Mouse (Mus musculus) CH12.LX (cell line): Measurements from ENCODE around the gene Cyp17a1. TPM values are rescaled to one million over a fixed set of nuclear protein-coding genes. Genes with fewer than 3 reads are reported as not detected.

Experiments used
- DNase-seq: peaks from one replicate; pipeline ENCODE4 v3.0.0-alpha.2; 2013; ENCODE audit errors: extremely low read depth
- H3K27ac ChIP-seq: 2 replicates; pipeline ENCODE4 v1.5.1; 2012; ENCODE audit warnings: low read depth, mild to moderate bottlenecking, control low read depth, moderate library complexity; ENCODE audit not compliant: insufficient read depth
- H3K27me3 ChIP-seq: replicated peaks from 2 replicates; pipeline ENCODE3; 2012; ENCODE audit warnings: inconsistent platforms
- H3K36me3 ChIP-seq, 2 experiments: replicated peaks in 1 of 2; 2 replicates each; pipeline versions ENCODE3 to v1.6.1; 2012; ENCODE audit warnings: inconsistent platforms in 1 of 2, low read length in 1 of 2, mild to moderate bottlenecking in 1 of 2, mixed read lengths in 1 of 2, moderate library complexity in 1 of 2; ENCODE audit not compliant: control insufficient read depth in 1 of 2, insufficient read depth in 1 of 2
- H3K4me1 ChIP-seq, 2 experiments: 2 replicates each; pipeline ENCODE4 v1.6.1; 2012; ENCODE audit warnings: inconsistent platforms in 1 of 2, moderate library complexity in 1 of 2; ENCODE audit not compliant: insufficient read depth in 2 of 2, control insufficient read depth in 1 of 2
- H3K4me2 ChIP-seq: 2 replicates; pipeline ENCODE4 v1.6.1; 2012; ENCODE audit warnings: low read depth, mild to moderate bottlenecking, control low read depth; ENCODE audit not compliant: poor library complexity, insufficient read depth, severe bottlenecking
- H3K4me3 ChIP-seq, 3 experiments: fragments of 150-350 bp in 1 of 3; sonication (generic) in 1 of 3; replicated peaks in 1 of 3; 2 replicates each; pipeline versions ENCODE3 to v1.5.1; 2011 to 2012; ENCODE audit warnings: low read depth in 2 of 3, low read length in 2 of 3, mild to moderate bottlenecking in 2 of 3, moderate library complexity in 2 of 3, control low read depth in 1 of 3, improper control_type of control experiment in 1 of 3, inconsistent platforms in 1 of 3, mixed read lengths in 1 of 3; ENCODE audit not compliant: poor library complexity in 1 of 3
- H3K79me2 ChIP-seq: replicated peaks from 2 replicates; pipeline ENCODE4 v1.6.1; 2012; ENCODE audit warnings: mild to moderate bottlenecking, moderate library complexity; ENCODE audit not compliant: control insufficient read depth, poor library complexity, insufficient read depth, severe bottlenecking; ENCODE audit errors: extremely low read depth
- H3K9ac ChIP-seq: 2 replicates; pipeline ENCODE4 v1.6.1; 2012; ENCODE audit warnings: low read depth, mild to moderate bottlenecking, control low read depth, moderate library complexity; ENCODE audit not compliant: insufficient read depth
- H3K9me3 ChIP-seq: replicated peaks from 2 replicates; pipeline ENCODE3; 2012; ENCODE audit warnings: low read length, inconsistent platforms, mixed read lengths
- CHD1 ChIP-seq: IDR thresholded peaks from 2 replicates; pipeline ENCODE4 v1.6.1; 2012; ENCODE audit warnings: low read depth, low read length, improper control_type of control experiment, inconsistent platforms
- CTCF ChIP-seq, 2 experiments: IDR thresholded peaks in 1 of 2; conservative IDR thresholded peaks in 1 of 2; 2 replicates each; pipeline ENCODE4 v1.5.1; 2011 to 2012; ENCODE audit warnings: low read depth in 2 of 2, low read length in 2 of 2, improper control_type of control experiment in 1 of 2, inconsistent platforms in 1 of 2, mild to moderate bottlenecking in 1 of 2, moderate library complexity in 1 of 2
- ELF1 ChIP-seq: IDR thresholded peaks from 2 replicates; pipeline ENCODE4 v1.6.1; 2014; ENCODE audit warnings: low read depth, mild to moderate bottlenecking, inconsistent platforms, low read length, improper control_type of control experiment
- EP300 ChIP-seq: IDR thresholded peaks from 2 replicates; pipeline ENCODE4 v1.6.1; 2011; ENCODE audit warnings: low read length, improper control_type of control experiment
- GABPA ChIP-seq: IDR thresholded peaks from 2 replicates; pipeline ENCODE4 v1.6.1; 2012; ENCODE audit warnings: low read depth, low read length, improper control_type of control experiment, inconsistent platforms; ENCODE audit not compliant: insufficient replicate concordance
- IRF4 ChIP-seq: IDR thresholded peaks from 2 replicates; pipeline ENCODE4 v1.6.1; 2014; ENCODE audit warnings: low read depth, mild to moderate bottlenecking, inconsistent platforms, low read length, improper control_type of control experiment
- JUND ChIP-seq: conservative IDR thresholded peaks from 2 replicates; pipeline ENCODE4 v1.6.1; 2011; ENCODE audit warnings: low read depth, low read length, improper control_type of control experiment
- MAFK ChIP-seq: IDR thresholded peaks from 2 replicates; pipeline ENCODE4 v1.6.1; 2011; ENCODE audit warnings: low read length, improper control_type of control experiment; ENCODE audit not compliant: insufficient replicate concordance
- MAX ChIP-seq: IDR thresholded peaks from 2 replicates; pipeline ENCODE4 v1.6.1; 2011; ENCODE audit warnings: low read length, improper control_type of control experiment
- MEF2A ChIP-seq: IDR thresholded peaks from 2 replicates; pipeline ENCODE4 v1.6.1; 2014; ENCODE audit warnings: low read depth, mild to moderate bottlenecking, inconsistent platforms, low read length, improper control_type of control experiment, borderline replicate concordance
- MYC ChIP-seq: IDR thresholded peaks from 2 replicates; pipeline ENCODE4 v1.6.1; 2011; ENCODE audit warnings: low read depth, mild to moderate bottlenecking, improper control_type of control experiment, low read length
- NRF1 ChIP-seq: IDR thresholded peaks from 2 replicates; pipeline ENCODE4 v1.6.1; 2014; ENCODE audit warnings: low read depth, mild to moderate bottlenecking, inconsistent platforms, low read length, improper control_type of control experiment, moderate library complexity
- PAX5 ChIP-seq: IDR thresholded peaks from 2 replicates; pipeline ENCODE4 v1.6.1; 2012; ENCODE audit warnings: low read length, inconsistent platforms, mixed read lengths
- POLR2A ChIP-seq: IDR thresholded peaks from 2 replicates; pipeline ENCODE4 v1.6.1; 2011; ENCODE audit warnings: low read depth, mild to moderate bottlenecking, improper control_type of control experiment, low read length
- POLR2AphosphoS2 ChIP-seq: IDR thresholded peaks from 2 replicates; pipeline ENCODE4 v1.6.1; 2011; ENCODE audit warnings: low read depth, low read length, improper control_type of control experiment
- RAD21 ChIP-seq: IDR thresholded peaks from 2 replicates; pipeline ENCODE4 v1.6.1; 2011; ENCODE audit warnings: low read depth, mild to moderate bottlenecking, low read length, improper control_type of control experiment, moderate library complexity
- RCOR1 ChIP-seq: conservative IDR thresholded peaks from 2 replicates; pipeline ENCODE4 v1.6.1; 2012; ENCODE audit warnings: low read depth, mild to moderate bottlenecking, inconsistent platforms, low read length, improper control_type of control experiment
- TBP ChIP-seq: conservative IDR thresholded peaks from 2 replicates; pipeline ENCODE4 v1.6.1; 2011; ENCODE audit warnings: low read depth, low read length, improper control_type of control experiment
- UBTF ChIP-seq: IDR thresholded peaks from 2 replicates; pipeline ENCODE4 v1.6.1; 2012; ENCODE audit warnings: low read depth, mild to moderate bottlenecking, inconsistent platforms, low read length, improper control_type of control experiment, moderate library complexity
- USF1 ChIP-seq: IDR thresholded peaks from 2 replicates; pipeline ENCODE4 v1.6.1; 2014; ENCODE audit warnings: low read depth, mild to moderate bottlenecking, inconsistent platforms, low read length, improper control_type of control experiment
- USF2 ChIP-seq: conservative IDR thresholded peaks from 2 replicates; pipeline ENCODE4 v1.6.1; 2011; ENCODE audit warnings: low read depth, low read length, improper control_type of control experiment
- ZC3H11A ChIP-seq: IDR thresholded peaks from 2 replicates; pipeline ENCODE4 v1.6.1; 2012; ENCODE audit warnings: low read depth, mild to moderate bottlenecking, inconsistent platforms, low read length, improper control_type of control experiment
- ZKSCAN1 ChIP-seq: IDR thresholded peaks from 2 replicates; pipeline ENCODE4 v1.6.1; 2012; ENCODE audit warnings: low read depth, inconsistent platforms, low read length, improper control_type of control experiment, borderline replicate concordance
- ZNF384 ChIP-seq: IDR thresholded peaks from 2 replicates; pipeline ENCODE4 v1.6.1; 2012; ENCODE audit warnings: low read depth, low read length, improper control_type of control experiment, inconsistent platforms
- dilution Hi-C: fragments of 300-500 bp; cut with MboI; formaldehyde crosslinking; loops from 2 replicates; pipeline ENCODE4 v1.14.3; 2020; ENCODE audit warnings: low sequenced_read_pairs; ENCODE audit not compliant: extremely low pct_unique_long_range_greater_than_20kb, extremely low pct_ligation_motif_present
- in situ Hi-C: fragments of 300-500 bp; cut with MboI; formaldehyde crosslinking; loops from 3 replicates; pipeline ENCODE4 v1.14.3; 2019; ENCODE audit warnings: low sequenced_read_pairs, low pct_ligation_motif_present, low pct_unique_long_range_greater_than_20kb, mixed read lengths
- polyA plus RNA-seq: library from polyadenylated mRNA; unstranded; fragments of >175 nt; gene quantifications from 2 replicates; pipeline ENCODE4 v1.2.1, GENCODE M21; 2012; ENCODE audit warnings: low read depth; ENCODE audit not compliant: insufficient read length
- total RNA-seq, 2 experiments: library from RNA; depleted of rRNA; stranded (reverse); fragments of 300-350 nt in 1 of 2; fragments of >200 nt in 1 of 2; gene quantifications; 2 replicates each; pipeline ENCODE4 v1.2.3; 2012 to 2014

Gene Cyp17a1
- total and polyA plus RNA-seq, 3 experiments = not detected

DNA sequence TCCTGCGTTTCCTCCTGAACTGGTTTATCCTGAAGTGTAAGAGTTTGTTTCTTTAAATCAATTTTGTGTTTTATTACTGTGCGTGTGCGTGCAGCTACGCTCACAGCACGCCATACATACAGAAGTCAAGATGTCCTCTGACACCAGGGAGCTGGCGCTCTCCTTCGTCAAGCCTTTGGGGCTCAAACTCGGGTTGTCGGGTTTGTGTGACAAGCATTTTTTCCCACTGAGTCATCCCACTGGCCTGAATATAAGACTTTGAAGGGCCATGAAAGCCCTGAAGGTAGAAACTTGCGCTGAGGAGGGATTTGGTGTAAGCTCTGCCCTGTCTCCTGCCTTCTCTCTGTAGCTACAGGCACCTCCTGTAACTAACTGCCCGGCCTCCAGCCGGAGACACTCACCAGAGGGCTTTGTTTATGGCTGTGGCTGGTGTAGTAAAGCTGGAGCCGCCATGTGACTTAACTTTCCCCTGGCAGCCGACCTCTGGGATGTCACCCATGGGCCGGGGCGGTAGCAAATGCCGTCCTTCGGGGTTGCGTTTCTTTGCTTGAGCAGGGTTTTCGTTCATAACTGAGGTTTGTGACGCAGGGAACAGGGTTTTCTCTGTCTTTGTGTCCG is 30.7 kb downstream of the Cyp17a1 start:
- H3K4me2 ChIP-seq = no peak overlapping the region

GRCm38 (mm10) chr19:46641420-46642085 is 31.4 kb downstream of the Cyp17a1 start:
- no peak for DNase-seq
- Histone ChIP-seq H3K4me2 (no peak overlapping the region), H3K27ac (no peak overlapping the region), H3K4me1 (peaks cover 0 to 8% of the 10 kb centered on the region in 2 experiments; a peak in 1 of 4 replicates), H3K4me3 (no peak overlapping the region), H3K9ac (no peak overlapping the region), H3K36me3 (peaks cover 36 to 92% of the 10 kb centered on the region in 2 experiments), H3K79me2 (peaks cover 6% of the 10 kb centered on the region), H3K27me3 (no peaks in the 10 kb centered on the region), H3K9me3 (no peaks in the 10 kb centered on the region)
- dilution Hi-C loops (no loop called here), in situ Hi-C loops (no loop called here)
- TF ChIP-seq GABPA = no peak
- no peak for TF ChIP-seq MYC
- TF ChIP-seq ZC3H11A = no peak
- no peak for TF ChIP-seq EP300
- no peak for TF ChIP-seq ZKSCAN1
- no peak for TF ChIP-seq ELF1
- TF ChIP-seq TBP = no peak
- TF ChIP-seq JUND = no peak
- no peak for TF ChIP-seq USF1
- TF ChIP-seq POLR2A = no peak
- TF ChIP-seq MEF2A = no peak
- no peak for TF ChIP-seq MAX
- no peak for TF ChIP-seq RAD21

More for the DNA sequence above, 30.7 kb downstream of the Cyp17a1 start:
- no peak overlapping the region for H3K9ac ChIP-seq
- TF ChIP-seq ZNF384 (no peak), CTCF (conservative IDR thresholded peaks at IDR 0.05 in 1 of 2, IDR thresholded peaks at IDR 0.05 in 1 of 2; ENCODE audit: low read depth in 2 of 2, low read length in 2 of 2) (no peak), RCOR1 (no peak), RAD21 (no peak), MAFK (no peak), POLR2AphosphoS2 (no peak), USF1 (no peak), MYC (no peak), USF2 (no peak), UBTF (no peak), IRF4 (no peak), ZKSCAN1 (no peak), NRF1 (no peak), CHD1 (no peak), PAX5 (no peak)
- no peaks in the 10 kb centered on the region for H3K27me3 ChIP-seq
- peaks cover 0 to 8% of the 10 kb centered on the region in 2 experiments; a peak in 1 of 4 replicates for H3K4me1 ChIP-seq
- DNase-seq = no peak
- no peak overlapping the region for H3K27ac ChIP-seq
- H3K79me2 ChIP-seq = peaks cover 6% of the 10 kb centered on the region
- H3K9me3 ChIP-seq = no peaks in the 10 kb centered on the region
- in situ Hi-C loops = no loop called here
- dilution Hi-C loops = no loop called here
- no peak overlapping the region for H3K4me3 ChIP-seq
- H3K36me3 ChIP-seq = peaks cover 37 to 92% of the 10 kb centered on the region in 2 experiments
